Mouse (Mus musculus) limb, embryonic 12.5 days (tissue): ENCODE measurements at regions not wholly inside any gene's neighbourhood (a gene's known extent, or its start where the extent isn't known, plus 50 kb on each side); places are given as distances from the start of the nearest gene placed in this dataset.

Experiments used
- ATAC-seq: fragments of 200-750 bp; cut with Nextera tagmentation; 2 replicates; pipeline ENCODE4 v1.8.0; 2017; ENCODE audit warnings: low read depth, moderate TSS enrichment; ENCODE audit not compliant: insufficient number of reproducible peaks, insufficient read depth, low FRiP score, low TSS enrichment
- H3K27ac ChIP-seq: fragments of 300-500 bp; sonication (generic); 2 replicates; pipeline ENCODE4 v1.5.1; 2016; ENCODE audit warnings: mild to moderate bottlenecking, moderate library complexity
- H3K27me3 ChIP-seq: fragments of 300-500 bp; sonication (generic); 2 replicates; pipeline ENCODE4 v1.6.1; 2016; ENCODE audit warnings: mild to moderate bottlenecking, moderate library complexity
- H3K36me3 ChIP-seq: fragments of 300-500 bp; sonication (generic); 2 replicates; pipeline ENCODE4 v1.6.1; 2016; ENCODE audit warnings: mild to moderate bottlenecking, moderate library complexity
- H3K4me1 ChIP-seq: fragments of 300-500 bp; sonication (generic); replicated peaks from 2 replicates; pipeline ENCODE4 v1.6.1; 2016
- H3K4me2 ChIP-seq: fragments of 300-500 bp; sonication (generic); 2 replicates; pipeline ENCODE4 v1.6.1; 2016; ENCODE audit warnings: mild to moderate bottlenecking, moderate library complexity
- H3K4me3 ChIP-seq: fragments of 300-500 bp; sonication (generic); replicated peaks from 2 replicates; pipeline ENCODE4 v1.5.1; 2016; ENCODE audit warnings: mild to moderate bottlenecking
- H3K9ac ChIP-seq: fragments of 300-500 bp; sonication (generic); replicated peaks from 2 replicates; pipeline ENCODE4 v1.6.1; 2016; ENCODE audit warnings: mild to moderate bottlenecking, moderate library complexity
- H3K9me3 ChIP-seq: fragments of 300-500 bp; sonication (generic); 2 replicates; pipeline ENCODE4 v1.6.1; 2016; ENCODE audit warnings: mild to moderate bottlenecking, moderate library complexity
- WGBS: fragments of 180-500 bp; shearing (Covaris S2); methylation state at CpG from one replicate; pipeline ENCODE4 v1.1.7; 2016; 5-methylcytosine and 5-hydroxymethylcytosine counted together

DNA sequence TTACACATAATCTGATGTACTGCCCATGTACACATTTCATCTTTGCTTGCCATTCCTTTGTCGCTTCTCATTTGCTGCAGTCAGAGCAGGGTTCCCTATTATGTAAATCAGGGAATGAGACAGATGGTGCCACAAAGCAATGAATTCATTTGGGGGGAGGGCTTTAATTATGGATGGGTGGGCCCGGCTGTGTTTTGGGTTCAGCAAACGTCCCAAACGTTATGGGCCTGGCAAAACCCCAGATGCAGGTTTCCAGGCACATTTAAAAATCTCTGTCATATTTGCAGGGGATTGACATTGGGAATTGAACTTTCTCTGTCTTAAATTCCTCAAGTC is 528.5 kb downstream of the Tmem38b start:
- H3K36me3 ChIP-seq: no peaks in the 10 kb centered on the region
- no peak overlapping the region for H3K4me3 ChIP-seq
- ATAC-seq: no peak
- H3K27me3 ChIP-seq: no peaks in the 10 kb centered on the region
- H3K4me1 ChIP-seq: no peaks in the 10 kb centered on the region
- no peak overlapping the region for H3K4me2 ChIP-seq
- H3K27ac ChIP-seq: no peak overlapping the region
- 51% methylated on average over 4 of the region's 4 CpGs for WGBS
- no peaks in the 10 kb centered on the region for H3K9me3 ChIP-seq
- no peak overlapping the region for H3K9ac ChIP-seq

DNA sequence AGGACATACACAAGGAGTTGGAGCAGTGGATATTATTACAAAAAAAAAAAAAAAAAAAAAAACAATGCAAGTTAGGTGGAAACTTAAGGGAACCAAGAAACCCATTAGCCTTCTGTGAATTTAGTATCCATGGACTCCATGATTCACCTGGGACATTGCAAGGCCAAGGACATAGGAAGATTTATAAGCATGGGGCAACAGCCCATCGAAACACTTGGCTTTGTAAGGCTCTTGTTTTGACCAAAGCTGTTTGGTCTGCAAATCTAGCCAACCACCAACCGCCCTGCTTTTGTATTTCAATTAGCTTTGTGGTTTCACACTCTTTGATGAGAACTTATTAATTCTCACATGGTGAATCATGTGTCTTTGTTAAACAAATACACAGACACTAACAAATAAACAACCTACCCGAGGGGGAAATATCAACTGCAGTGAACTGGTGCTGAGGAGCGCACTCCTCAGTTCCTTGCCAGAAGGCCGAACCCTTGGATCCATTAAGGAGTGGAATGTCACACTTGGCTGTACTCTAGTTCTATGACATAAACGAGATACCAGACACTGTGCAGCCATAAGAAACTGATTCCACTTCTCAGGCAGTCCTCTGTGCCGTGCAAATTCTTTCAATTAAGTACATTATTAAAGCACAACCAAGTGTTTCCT is 529.7 kb downstream of the Tmem38b start:
- Histone ChIP-seq H3K4me2 (no peak overlapping the region), H3K9ac (no peak overlapping the region), H3K4me3 (no peak overlapping the region), H3K9me3 (no peaks in the 10 kb centered on the region), H3K4me1 (no peaks in the 10 kb centered on the region), H3K36me3 (no peaks in the 10 kb centered on the region), H3K27me3 (no peaks in the 10 kb centered on the region), H3K27ac (no peak overlapping the region)
- no peak for ATAC-seq
- WGBS: 61% methylated on average over 7 of the region's 7 CpGs

DNA sequence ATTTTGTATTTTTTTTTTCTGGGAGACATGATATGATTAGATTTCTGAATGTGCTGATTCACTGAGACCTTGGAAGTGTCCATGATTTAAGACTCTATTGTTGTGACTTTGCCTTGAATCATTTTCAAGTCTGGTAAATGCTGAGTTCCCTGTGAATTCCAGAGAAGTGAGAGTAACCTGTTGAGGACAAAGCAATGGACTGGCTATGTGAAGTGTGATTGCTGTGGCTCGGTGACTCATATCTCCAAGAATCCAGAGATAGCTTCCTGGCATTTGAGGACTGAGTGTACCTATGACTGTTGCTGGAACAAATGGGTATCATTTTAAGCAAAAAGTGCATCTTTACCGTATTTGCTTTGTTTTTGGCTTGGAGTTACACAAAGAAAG is 530.2 kb downstream of the Tmem38b start:
- Histone ChIP-seq H3K4me2 (no peak overlapping the region), H3K27ac (no peak overlapping the region), H3K4me1 (no peaks in the 10 kb centered on the region), H3K27me3 (no peaks in the 10 kb centered on the region), H3K9me3 (no peaks in the 10 kb centered on the region), H3K9ac (no peak overlapping the region), H3K4me3 (no peak overlapping the region), H3K36me3 (no peaks in the 10 kb centered on the region)
- WGBS: 88% methylated on average over 2 of the region's 2 CpGs
- no peak for ATAC-seq

DNA sequence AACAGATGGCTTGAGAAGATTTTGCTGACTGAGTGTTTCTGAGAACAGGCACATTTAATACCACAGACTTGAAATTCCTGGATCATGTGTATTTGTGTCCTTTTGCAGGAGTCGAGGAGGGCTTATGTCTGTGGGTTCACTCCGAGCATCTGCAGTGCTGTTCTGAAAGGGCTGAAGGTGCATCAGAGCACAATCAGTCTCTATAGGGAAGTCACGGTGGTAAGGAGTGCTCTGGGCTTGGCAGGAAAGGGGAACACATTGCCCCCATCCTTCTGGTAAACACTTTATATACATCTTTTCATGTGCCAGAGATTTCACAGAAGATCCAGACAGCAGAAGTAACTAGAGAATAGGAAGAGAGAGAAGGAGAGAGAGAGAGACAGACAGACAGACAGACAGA is 545.1 kb downstream of the Tmem38b start:
- Histone ChIP-seq H3K4me3 (no peak overlapping the region), H3K9me3 (no peaks in the 10 kb centered on the region), H3K27ac (no peak overlapping the region), H3K4me2 (no peak overlapping the region), H3K36me3 (no peaks in the 10 kb centered on the region), H3K27me3 (no peaks in the 10 kb centered on the region), H3K9ac (no peak overlapping the region), H3K4me1 (peaks cover 18% of the 10 kb centered on the region)
- ATAC-seq: no peak
- WGBS: 62% methylated on average over 3 of the region's 3 CpGs

DNA sequence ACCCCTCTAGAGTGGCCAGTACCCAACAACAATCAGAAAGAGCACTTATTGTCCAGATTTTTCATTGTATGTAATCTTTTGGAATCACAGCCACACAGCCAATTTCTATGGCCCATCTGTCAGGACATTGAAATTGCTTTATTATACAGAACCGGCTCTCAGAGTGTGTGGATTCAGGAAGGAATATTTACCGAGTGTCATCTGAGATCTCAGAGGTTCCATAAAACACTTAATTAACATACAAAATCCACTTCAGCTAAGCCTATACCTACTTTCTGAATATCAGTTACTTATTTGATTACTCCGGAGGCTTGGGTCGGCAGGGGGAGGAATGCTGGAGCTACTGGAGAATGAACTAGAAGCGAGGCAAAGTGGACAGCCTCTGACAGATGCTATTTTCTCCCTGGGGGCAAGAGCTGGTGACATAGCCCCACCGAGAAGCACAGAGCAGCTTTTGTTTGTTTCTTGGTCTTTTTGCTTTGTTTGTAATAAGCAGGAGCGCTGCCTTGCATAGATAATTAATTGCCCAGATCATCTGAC is 545.6 kb downstream of the Tmem38b start:
- Histone ChIP-seq H3K36me3 (no peaks in the 10 kb centered on the region), H3K4me3 (no peak overlapping the region), H3K4me2 (no peak overlapping the region), H3K27ac (no peak overlapping the region), H3K27me3 (no peaks in the 10 kb centered on the region), H3K4me1 (peaks cover 18% of the 10 kb centered on the region), H3K9ac (no peak overlapping the region), H3K9me3 (no peaks in the 10 kb centered on the region)
- 50% methylated on average over 7 of the region's 7 CpGs for WGBS
- ATAC-seq: no peak

DNA sequence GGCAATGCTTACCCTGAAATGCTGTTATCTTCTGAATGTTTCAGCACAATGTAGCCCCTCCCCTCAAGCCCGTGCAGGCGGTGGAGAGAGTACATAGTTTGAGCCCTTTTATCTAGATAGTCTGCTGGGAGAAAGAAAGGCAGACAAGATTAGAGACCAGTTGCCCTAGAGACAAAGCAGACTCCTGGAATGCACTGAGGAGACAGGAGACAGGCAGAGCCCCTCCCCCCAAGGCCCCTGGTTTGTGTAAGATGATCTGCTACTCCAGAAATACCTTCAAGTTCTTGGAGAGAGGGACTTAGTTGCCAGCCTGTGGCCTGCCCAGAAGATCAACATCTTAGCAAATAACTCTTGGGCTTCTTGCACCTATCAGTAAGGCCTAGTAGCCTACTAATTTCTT is 547.8 kb downstream of the Tmem38b start:
- ATAC-seq: peak; percentile 47; the same call in 1 of the 2 replicates
- Histone ChIP-seq H3K4me2 (no peak overlapping the region), H3K9me3 (no peaks in the 10 kb centered on the region), H3K4me1 (peaks cover 18% of the 10 kb centered on the region), H3K27ac (peak overlapping the region; percentile 80; the same call in 1 of the 2 replicates), H3K9ac (no peak overlapping the region), H3K36me3 (no peaks in the 10 kb centered on the region), H3K27me3 (no peaks in the 10 kb centered on the region), H3K4me3 (no peak overlapping the region)
- WGBS: 19% methylated on average over 2 of the region's 2 CpGs

DNA sequence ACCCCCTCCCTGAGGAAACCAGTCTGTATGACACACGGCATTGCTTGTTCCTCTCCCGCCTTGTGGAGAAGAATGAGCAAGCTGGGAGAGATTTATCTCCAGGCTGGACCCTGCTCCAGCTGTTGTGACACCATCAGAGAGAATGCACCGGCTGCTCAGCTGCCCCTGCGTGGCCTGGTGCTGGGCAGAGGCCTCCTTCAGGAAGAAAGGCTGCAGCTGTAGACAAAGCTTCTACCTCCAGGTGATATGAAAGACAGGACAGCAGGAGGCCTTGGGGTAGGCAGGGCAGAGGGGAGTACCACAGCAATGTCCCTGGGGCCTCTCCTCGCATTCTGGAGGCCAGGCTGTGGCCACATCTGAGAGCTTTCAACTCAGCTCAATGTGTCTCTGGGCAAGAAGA is 548.6 kb downstream of the Tmem38b start:
- no peak overlapping the region for H3K4me2 ChIP-seq
- no peaks in the 10 kb centered on the region for H3K9me3 ChIP-seq
- H3K27ac ChIP-seq: peak overlapping the region; percentile 80
- H3K9ac ChIP-seq: no peak overlapping the region
- H3K27me3 ChIP-seq: no peaks in the 10 kb centered on the region
- 7% methylated on average over 5 of the region's 5 CpGs for WGBS
- H3K36me3 ChIP-seq: no peaks in the 10 kb centered on the region
- no peak overlapping the region for H3K4me3 ChIP-seq
- peaks cover 18% of the 10 kb centered on the region for H3K4me1 ChIP-seq
- no peak; the same call in 1 of the 2 replicates for ATAC-seq

DNA sequence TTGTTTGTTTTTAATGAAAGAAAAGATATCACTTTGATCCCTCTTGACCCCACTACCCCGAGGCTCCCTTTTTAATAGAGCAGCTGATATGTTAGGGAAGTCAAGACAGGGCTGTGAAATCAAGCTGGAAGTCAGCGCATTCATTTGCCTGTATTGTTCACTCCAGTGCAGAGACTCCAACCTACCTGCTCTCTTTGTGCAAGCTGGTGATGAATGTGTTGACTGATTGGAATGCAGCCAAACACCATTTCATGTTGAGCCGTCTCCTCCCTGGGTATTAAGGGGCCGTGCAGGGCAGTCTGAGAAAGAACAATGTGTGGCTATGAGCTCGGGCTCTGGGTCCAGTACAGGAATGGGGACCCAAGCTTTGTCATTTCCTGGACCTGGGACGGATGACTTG is 557.4 kb upstream of the Zfp462 start:
- Histone ChIP-seq H3K9me3 (no peaks in the 10 kb centered on the region), H3K27ac (no peak overlapping the region), H3K4me1 (peaks cover 17% of the 10 kb centered on the region), H3K4me3 (no peak overlapping the region), H3K36me3 (no peaks in the 10 kb centered on the region), H3K27me3 (no peaks in the 10 kb centered on the region), H3K4me2 (no peak overlapping the region), H3K9ac (no peak overlapping the region)
- WGBS: 35% methylated on average over 6 of the region's 6 CpGs
- ATAC-seq: no peak

DNA sequence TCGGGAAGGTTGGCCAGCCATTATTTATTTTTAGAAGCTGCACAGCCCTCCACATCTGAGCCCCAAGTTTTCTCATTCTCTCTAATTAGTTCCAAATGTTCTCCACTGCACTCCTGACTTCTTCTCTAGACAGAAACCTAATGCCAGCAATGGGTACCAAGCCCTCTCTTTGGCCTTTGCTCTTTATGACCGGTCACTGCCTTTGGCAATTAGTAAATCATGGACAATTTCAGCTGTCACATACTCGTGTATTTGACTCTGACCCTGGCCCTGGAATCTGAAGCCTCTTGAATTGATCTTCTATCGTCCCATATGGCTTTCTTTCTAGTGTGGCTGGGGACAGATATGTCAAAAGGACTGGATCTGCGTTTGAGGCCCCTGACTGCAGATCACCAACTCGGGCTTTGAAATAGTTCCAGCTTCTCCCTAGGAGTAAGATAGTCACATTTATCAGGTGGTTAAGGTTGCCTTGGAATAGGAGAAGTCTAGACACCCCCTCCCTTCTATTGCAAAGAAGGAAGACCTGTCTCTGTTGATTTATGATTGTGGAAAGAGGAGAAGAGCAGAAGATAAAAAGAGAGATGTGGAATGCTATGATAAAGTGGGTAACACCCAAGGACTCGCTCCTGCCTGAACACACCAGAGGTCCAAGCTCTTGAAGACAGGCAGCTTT is 553.2 kb upstream of the Zfp462 start:
- no peak overlapping the region for H3K4me3 ChIP-seq

DNA sequence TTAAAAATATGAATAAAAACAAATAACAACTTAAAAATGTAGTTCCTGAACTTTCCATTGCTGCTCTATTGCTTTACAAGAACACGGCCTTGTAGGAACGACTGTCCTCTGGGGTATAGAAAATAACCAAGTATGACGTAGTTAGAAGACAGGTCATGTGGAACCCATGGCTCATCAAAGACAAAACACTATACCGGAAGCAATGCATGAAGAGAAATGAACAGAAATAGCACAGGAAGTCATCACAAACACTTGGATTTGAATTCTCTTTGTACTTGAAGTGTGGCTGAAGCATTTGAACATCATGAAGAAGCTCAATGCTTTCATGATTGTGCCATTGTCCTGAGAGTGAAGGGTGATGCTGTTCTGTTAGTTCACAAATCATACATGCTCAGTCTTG is 538.7 kb upstream of the Zfp462 start:
- no peak for ATAC-seq
- no peaks in the 10 kb centered on the region for H3K27me3 ChIP-seq
- no peak overlapping the region for H3K4me3 ChIP-seq
- H3K36me3 ChIP-seq: no peaks in the 10 kb centered on the region
- 93% methylated on average over 4 of the region's 4 CpGs for WGBS
- no peak overlapping the region for H3K4me2 ChIP-seq
- no peak overlapping the region for H3K9ac ChIP-seq
- H3K4me1 ChIP-seq: no peaks in the 10 kb centered on the region
- H3K27ac ChIP-seq: no peak overlapping the region
- no peaks in the 10 kb centered on the region for H3K9me3 ChIP-seq

More for the DNA sequence above, 553.2 kb upstream of the Zfp462 start:
- H3K9ac ChIP-seq: no peak overlapping the region
- no peaks in the 10 kb centered on the region for H3K9me3 ChIP-seq
- peaks cover 17% of the 10 kb centered on the region for H3K4me1 ChIP-seq
- no peak for ATAC-seq
- 8% methylated on average over 7 of the region's 7 CpGs for WGBS
- H3K27ac ChIP-seq: no peak overlapping the region
- no peaks in the 10 kb centered on the region for H3K36me3 ChIP-seq
- no peaks in the 10 kb centered on the region for H3K27me3 ChIP-seq
- H3K4me2 ChIP-seq: no peak overlapping the region

DNA sequence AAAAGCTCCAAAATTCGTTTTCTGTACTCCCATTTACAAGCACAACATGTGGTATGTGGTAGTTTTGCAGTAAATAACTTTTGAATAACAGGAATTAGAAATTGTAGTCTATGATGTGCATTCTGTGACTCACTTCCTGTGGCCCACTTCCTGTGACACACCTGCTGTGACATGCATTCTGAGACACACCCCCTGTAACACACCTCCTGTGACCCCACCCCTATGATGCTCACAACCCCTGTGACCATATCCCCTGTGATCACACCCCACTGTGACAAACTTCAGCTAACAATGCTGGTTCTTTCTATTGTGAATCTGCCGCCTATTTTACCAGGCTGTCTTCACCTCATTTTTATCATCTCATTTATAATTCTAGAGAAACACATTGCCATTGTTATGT is 536.9 kb upstream of the Zfp462 start:
- Histone ChIP-seq H3K9ac (no peak overlapping the region), H3K4me2 (no peak overlapping the region), H3K36me3 (no peaks in the 10 kb centered on the region), H3K27me3 (no peaks in the 10 kb centered on the region), H3K27ac (no peak overlapping the region), H3K4me3 (no peak overlapping the region), H3K4me1 (no peaks in the 10 kb centered on the region), H3K9me3 (no peaks in the 10 kb centered on the region)
- ATAC-seq: no peak
- WGBS: 61% methylated on average over 2 of the region's 2 CpGs

DNA sequence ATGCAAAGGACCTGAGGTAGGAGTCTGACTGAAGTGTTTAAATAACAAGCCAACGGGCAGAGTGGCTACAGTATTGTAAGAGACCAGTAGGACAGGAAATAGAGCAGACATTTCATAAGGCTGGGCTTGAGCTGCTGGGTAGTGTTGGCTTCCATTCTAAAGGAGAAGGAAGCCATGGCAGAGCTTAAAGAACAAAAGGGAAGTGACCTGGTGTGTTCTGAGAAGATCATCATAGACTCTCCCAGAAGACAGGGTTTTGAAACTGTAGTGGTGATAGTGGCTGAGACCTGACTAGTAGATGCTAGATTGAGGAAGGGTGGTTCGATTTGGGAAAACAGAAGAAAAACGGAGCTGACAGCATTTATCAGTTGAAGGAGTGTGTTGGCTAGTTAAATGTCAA is 514.1 kb upstream of the Zfp462 start:
- 65% methylated on average over 3 of the region's 3 CpGs for WGBS
- Histone ChIP-seq H3K9ac (no peak overlapping the region), H3K4me1 (no peaks in the 10 kb centered on the region), H3K27me3 (no peaks in the 10 kb centered on the region), H3K4me3 (no peak overlapping the region), H3K9me3 (no peaks in the 10 kb centered on the region), H3K36me3 (no peaks in the 10 kb centered on the region), H3K27ac (no peak overlapping the region), H3K4me2 (no peak overlapping the region)
- no peak for ATAC-seq
